Comparison of ENCODE assay signal across 8 mouse cellular contexts in genomic region chr7:48880591-48881481, GRCm38 (mm10). TPM values are rescaled to one million over a fixed set of nuclear protein-coding genes. Genes with fewer than 3 reads are reported as not detected.
DNase-seq lines count a peak whose midpoint lies in the region; ATAC-seq lines count a peak whose summit lies in the region.

No protein-coding gene starts in this region.

- DNase-seq in adipocyte (ENCODE audit: low spot score), result peak; percentile 89
- DNase-seq in embryo, embryonic 10 days (ENCODE audit: low spot score), result peak; percentile 98
- DNase-seq in gastrocnemius, postnatal 10 days, result peak; percentile 95
- DNase-seq in induced T-regulatory cell, adult 2 months (ENCODE audit: low read depth), result peak; percentile 99
- peak; percentile 84 to 95 for DNase-seq in left cerebral cortex, adult 9 months (ENCODE audit: low spot score in 2 of 2)
- DNase-seq in right cerebral cortex, postnatal 14 days, result peak; percentile 97
- peak; percentile 95 to 97 for DNase-seq in urinary bladder, postnatal 36 days (ENCODE audit: low spot score in 2 of 2)

- peak; percentile 76 for ATAC-seq in megakaryocyte progenitor cell, adult 5-6 weeks (replicated peaks; ENCODE audit: poor library complexity)

RNA-seq across cellular contexts. Expression of gene E2f8, which starts 0.6 kb away (rescaled TPM):
- total RNA-seq in gastrocnemius, postnatal 10 days (2021), result 1 to 10 TPM; 4.2 to 5.5 TPM
- 107 and 115 TPM in 2 replicates for total RNA-seq in megakaryocyte progenitor cell, adult 5-6 weeks (2015)
- total RNA-seq in megakaryocyte progenitor cell, adult 5-6 weeks (2017), result 29.3 and 30.6 TPM in 2 replicates

RNA-seq across cellular contexts. Expression of gene Nav2, which starts 27.7 kb away (rescaled TPM):
- total RNA-seq in gastrocnemius, postnatal 10 days (2021), result 10 to 100 TPM; 55.8 to 80.1 TPM
- 21.7 and 27.0 TPM in 2 replicates for total RNA-seq in megakaryocyte progenitor cell, adult 5-6 weeks (2015)
- 16.4 TPM in 2 replicates for total RNA-seq in megakaryocyte progenitor cell, adult 5-6 weeks (2017)

RNA-seq across cellular contexts. Expression of gene Csrp3, which starts 33.0 kb away (rescaled TPM):
- total RNA-seq in gastrocnemius, postnatal 10 days (2021), result 100 to 1,000 TPM; 120 to 170 TPM
- 4.3 and 5.1 TPM in 2 replicates for total RNA-seq in megakaryocyte progenitor cell, adult 5-6 weeks (2015)
- 2.2 and 4.8 TPM in 2 replicates for total RNA-seq in megakaryocyte progenitor cell, adult 5-6 weeks (2017)

Comparison
In these comparisons a context has a peak if more than half of its experiments do, and no peak if none do; other contexts are left out.
1. Peak in every context shown above with its lines: DNase-seq and ATAC-seq.
2. RNA of gene E2f8, which starts 0.6 kb away (total RNA-seq): 29.3 to 115 TPM in megakaryocyte progenitor cell, adult 5-6 weeks; 4.2 to 5.5 TPM in gastrocnemius, postnatal 10 days; every median in the first group is over 4 times any median in the second.
3. RNA of gene Csrp3, which starts 33.0 kb away (total RNA-seq): 120 to 170 TPM in gastrocnemius, postnatal 10 days; 2.2 to 5.1 TPM in megakaryocyte progenitor cell, adult 5-6 weeks; every median in the first group is over 10 times any median in the second.